24 mouse cellular contexts compared by ENCODE assay signal in genomic region chr6:46763481-46763880, GRCm38 (mm10).
A peak's percentile ranks its signal among the peaks of the same experiment; 100 is the strongest.
DNase-seq lines count a peak whose midpoint lies in the region; ATAC-seq and TF ChIP-seq lines count a peak whose summit lies in the region.
"Had no signal": no experiment of that assay in that cellular context is flagged by ENCODE, and none has a peak within 500 bp of the region (broad histone marks: within the 10 kb centered on the region; RNA-seq: fewer than 3 reads in every experiment).

No protein-coding gene starts in this region.

- H3K27me3 ChIP-seq in forebrain, embryonic 11.5 days (ENCODE audit: control insufficient read depth, insufficient read depth, low read length) = no peaks in the 10 kb centered on the region
- H3K27me3 ChIP-seq in forebrain, postnatal 0 days (ENCODE audit: insufficient read depth, low read length) = no peaks in the 10 kb centered on the region
- no peaks in the 10 kb centered on the region for H3K27me3 ChIP-seq in embryonic facial prominence, embryonic 10.5 days (replicated peaks; ENCODE audit: low read depth, poor library complexity, severe bottlenecking)
- no peaks in the 10 kb centered on the region for H3K27me3 ChIP-seq in intestine, embryonic 15.5 days (replicated peaks)
- H3K27me3 ChIP-seq: embryonic facial prominence, embryonic 12.5 days; heart, embryonic 12.5 days; limb, embryonic 13.5 days; liver, embryonic 15.5 days had no signal

- no peak overlapping the region for H3K4me2 ChIP-seq in forebrain, embryonic 11.5 days (ENCODE audit: low read depth, low read length, severe bottlenecking)
- no peak overlapping the region for H3K4me2 ChIP-seq in forebrain, postnatal 0 days (ENCODE audit: low read depth)
- H3K4me2 ChIP-seq in intestine, embryonic 15.5 days (replicated peaks) = no peak overlapping the region
- H3K4me2 ChIP-seq: embryonic facial prominence, embryonic 12.5 days; heart, embryonic 12.5 days; limb, embryonic 13.5 days; liver, embryonic 15.5 days had no signal

- H3K9me3 ChIP-seq in forebrain, embryonic 11.5 days (ENCODE audit: control insufficient read depth, low read length) = no peaks in the 10 kb centered on the region
- no peaks in the 10 kb centered on the region for H3K9me3 ChIP-seq in forebrain, postnatal 0 days (ENCODE audit: low read length)
- H3K9me3 ChIP-seq in embryonic facial prominence, embryonic 10.5 days = no peaks in the 10 kb centered on the region
- H3K9me3 ChIP-seq in intestine, embryonic 15.5 days = no peaks in the 10 kb centered on the region
- H3K9me3 ChIP-seq: embryonic facial prominence, embryonic 12.5 days; heart, embryonic 12.5 days; limb, embryonic 13.5 days; liver, embryonic 15.5 days had no signal

- no peak overlapping the region for H3K4me3 ChIP-seq in forebrain, embryonic 11.5 days (ENCODE audit: low read depth, low read length)
- H3K4me3 ChIP-seq in forebrain, postnatal 0 days (ENCODE audit: low read depth, low read length) = no peak overlapping the region
- no peak overlapping the region for H3K4me3 ChIP-seq in embryonic facial prominence, embryonic 10.5 days
- no peak overlapping the region for H3K4me3 ChIP-seq in intestine, embryonic 15.5 days (replicated peaks)
- H3K4me3 ChIP-seq: embryonic facial prominence, embryonic 12.5 days; heart, embryonic 12.5 days; limb, embryonic 13.5 days; liver, embryonic 15.5 days had no signal

- ATAC-seq in forebrain, embryonic 11.5 days (replicated peaks; ENCODE audit: low FRiP score) = peak; percentile 78
- ATAC-seq in forebrain, postnatal 0 days = no peak
- ATAC-seq in intestine, embryonic 15.5 days = no peak
- ATAC-seq: activated CD4-positive, CD25-positive, alpha-beta regulatory T cell, adult 4 months; CD4-positive, CD25-positive, alpha-beta regulatory T cell, adult 4 months; midbrain, embryonic 16.5 days had no signal

- no peak overlapping the region for H3K9ac ChIP-seq in forebrain, embryonic 11.5 days (ENCODE audit: low read length)
- no peak overlapping the region for H3K9ac ChIP-seq in forebrain, postnatal 0 days
- H3K9ac ChIP-seq in intestine, embryonic 15.5 days = no peak overlapping the region
- H3K9ac ChIP-seq: embryonic facial prominence, embryonic 12.5 days; heart, embryonic 12.5 days; limb, embryonic 13.5 days; liver, embryonic 15.5 days had no signal

- 9% methylated on average over 3 of the region's 3 CpGs for WGBS in forebrain, embryonic 11.5 days
- WGBS in forebrain, postnatal 0 days = 3% methylated on average over 3 of the region's 3 CpGs
- WGBS in embryonic facial prominence, embryonic 10.5 days = 40% methylated on average over 3 of the region's 3 CpGs
- 88% methylated on average over 3 of the region's 3 CpGs for WGBS in intestine, embryonic 15.5 days

- no peak for TF ChIP-seq CTCF in forebrain, postnatal 0 days (IDR thresholded peaks at IDR 0.05; ENCODE audit: low read depth)

- H3K36me3 ChIP-seq in forebrain, embryonic 11.5 days (ENCODE audit: control insufficient read depth, insufficient read depth, low read length) = no peaks in the 10 kb centered on the region
- H3K36me3 ChIP-seq in forebrain, postnatal 0 days (ENCODE audit: insufficient read depth) = no peaks in the 10 kb centered on the region
- H3K36me3 ChIP-seq in embryonic facial prominence, embryonic 10.5 days (replicated peaks) = no peaks in the 10 kb centered on the region
- no peaks in the 10 kb centered on the region for H3K36me3 ChIP-seq in intestine, embryonic 15.5 days
- H3K36me3 ChIP-seq: embryonic facial prominence, embryonic 12.5 days; heart, embryonic 12.5 days; limb, embryonic 13.5 days; liver, embryonic 15.5 days had no signal

- DNase-seq in forebrain, embryonic 11.5 days (ENCODE audit: low spot score) = no peak
- DNase-seq in forebrain, postnatal 0 days = no peak
- peak; percentile 2 to 10 for DNase-seq in kidney, postnatal 4 days
- no peak for DNase-seq in kidney, postnatal 14 days
- peak; percentile 85 for DNase-seq in Muller cell, postnatal 12 days (ENCODE audit: inconsistent ontology term)
- peak; percentile 10 for DNase-seq in embryonic facial prominence, embryonic 10.5 days (ENCODE audit: low spot score)
- DNase-seq in frontal cortex, postnatal 10 days (ENCODE audit: low spot score in 2 of 2) = no peak
- DNase-seq: adrenal gland, postnatal 25 days; cerebellum, adult 11-12 months; cerebellum, postnatal 25 days; gastrocnemius, postnatal 10 days; heart, adult 11 months; heart, postnatal 14 days; kidney, postnatal 36 days; thymus, postnatal 14 days had no signal

- 0 out of 2 replicates have a peak, but pooled peaks cover 3% of the 10 kb centered on the region for H3K4me1 ChIP-seq in forebrain, embryonic 11.5 days (replicated peaks; ENCODE audit: control insufficient read depth, insufficient read depth, low read length)
- H3K4me1 ChIP-seq in forebrain, postnatal 0 days (ENCODE audit: insufficient read depth) = no peaks in the 10 kb centered on the region
- no peaks in the 10 kb centered on the region for H3K4me1 ChIP-seq in embryonic facial prominence, embryonic 10.5 days
- H3K4me1 ChIP-seq in intestine, embryonic 15.5 days (replicated peaks) = no peaks in the 10 kb centered on the region
- H3K4me1 ChIP-seq: embryonic facial prominence, embryonic 12.5 days; heart, embryonic 12.5 days; limb, embryonic 13.5 days; liver, embryonic 15.5 days had no signal

- H3K27ac ChIP-seq in forebrain, embryonic 11.5 days (ENCODE audit: low read depth, low read length) = no peak overlapping the region
- H3K27ac ChIP-seq in forebrain, postnatal 0 days (ENCODE audit: low read depth, low read length) = no peak overlapping the region
- no peak overlapping the region for H3K27ac ChIP-seq in embryonic facial prominence, embryonic 10.5 days (replicated peaks)
- no peak overlapping the region for H3K27ac ChIP-seq in intestine, embryonic 15.5 days
- H3K27ac ChIP-seq: embryonic facial prominence, embryonic 12.5 days; limb, embryonic 13.5 days; liver, embryonic 15.5 days; macrophage had no signal

Comparison
In these comparisons a context has a peak if more than half of its experiments do, and no peak if none do; other contexts are left out.
1. DNase-seq: peak in kidney, postnatal 4 days (2 of 2), Muller cell, postnatal 12 days (single experiment) and embryonic facial prominence, embryonic 10.5 days (single experiment); none in forebrain, embryonic 11.5 days (single experiment), forebrain, postnatal 0 days (single experiment), kidney, postnatal 14 days (single experiment) and frontal cortex, postnatal 10 days (0 of 2).